Mouse (Mus musculus): Measurements from ENCODE around the gene Scd1. TPM values are rescaled to one million over a fixed set of nuclear protein-coding genes. Genes with fewer than 3 reads are reported as not detected.

Scd1 gene
- polyA plus RNA-seq, 1 experiment from 2014 or later: 12.0 TPM

Other genes with a start within 250 kb of the Scd1 start
- not detected in 2 replicates for gene Pkd2l1, start 215.4 kb downstream of the Scd1 start, polyA plus RNA-seq (2014; fragmentation: Nextera tagmentation; extraction: Ambion mirVana)
- not detected in 2 replicates for gene Scd3, start 204.6 kb downstream of the Scd1 start, polyA plus RNA-seq (2014; fragmentation: Nextera tagmentation; extraction: Ambion mirVana)
- 212 and 231 TPM in 2 replicates for gene Scd2, start 114.2 kb downstream of the Scd1 start, polyA plus RNA-seq (2014; fragmentation: Nextera tagmentation; extraction: Ambion mirVana)
- 0.06 and 0.16 TPM in 2 replicates for gene Scd4, start 74.8 kb downstream of the Scd1 start, polyA plus RNA-seq (2014; fragmentation: Nextera tagmentation; extraction: Ambion mirVana)
- gene Wnt8b, start 85.6 kb upstream of the Scd1 start, polyA plus RNA-seq (2014; fragmentation: Nextera tagmentation; extraction: Ambion mirVana): not detected in 2 replicates
- gene Sec31b, start 138.0 kb upstream of the Scd1 start, polyA plus RNA-seq (2014; fragmentation: Nextera tagmentation; extraction: Ambion mirVana): 0.55 and 0.58 TPM in 2 replicates
- not detected in 2 replicates for gene Gm20538, start 145.0 kb upstream of the Scd1 start, polyA plus RNA-seq (2014; fragmentation: Nextera tagmentation; extraction: Ambion mirVana)
- 488 and 497 TPM in 2 replicates for gene Ndufb8, start 147.6 kb upstream of the Scd1 start, polyA plus RNA-seq (2014; fragmentation: Nextera tagmentation; extraction: Ambion mirVana)
- 19.7 and 22.4 TPM in 2 replicates for gene Hif1an, start 155.0 kb upstream of the Scd1 start, polyA plus RNA-seq (2014; fragmentation: Nextera tagmentation; extraction: Ambion mirVana)

Measured in liver, embryonic 11.5 days (tissue).